Mouse (Mus musculus): Measurements from ENCODE around the gene Maml1. TPM values are rescaled to one million over a fixed set of nuclear protein-coding genes. Genes with fewer than 3 reads are reported as not detected.

Maml1 gene
- polyA plus RNA-seq, 2 experiments: 13.7 to 25.2 TPM

- Histone ChIP-seq H3K27me3 (ENCODE audit: control insufficient read depth, insufficient read depth, low read length) (no peaks in the 10 kb centered on the region), H3K4me1 (ENCODE audit: control insufficient read depth, insufficient read depth, low read length) (peaks cover 17% of the 10 kb centered on the region), H3K4me2 (replicated peaks; ENCODE audit: low read depth, low read length, severe bottlenecking) (peak within 1 kb of the TSS; percentile 65), H3K9ac (ENCODE audit: low read depth, low read length, severe bottlenecking) (peak within 1 kb of the TSS; percentile 94), H3K9me3 (ENCODE audit: control insufficient read depth, low read length) (no peaks in the 10 kb centered on the region), H3K4me3 (replicated peaks; ENCODE audit: low read length) (peak within 1 kb of the TSS; percentile 95), H3K27ac (replicated peaks; ENCODE audit: low read depth, low read length) (peak within 1 kb of the TSS; percentile 96), H3K36me3 (ENCODE audit: control insufficient read depth, insufficient read depth, low read length) (peaks cover 25% of the 10 kb centered on the region)
- 2% methylated on average over 34 of the region's 48 CpGs for WGBS
- TF ChIP-seq POLR2A (IDR thresholded peaks at IDR 0.05; ENCODE audit: borderline replicate concordance, extremely low read depth, insufficient read depth, insufficient read length): peak; percentile 95; the same call in 1 of the 2 replicates
- DNase-seq (ENCODE audit: low spot score) (peak; percentile 75), ATAC-seq (ENCODE audit: low FRiP score, low read depth) (peak; percentile 82)
Observed at GRCm38 (mm10) chr11:50210505-50211151, 81.5 kb downstream of the Maml1 start, which contains the start of the genes Sqstm1 and Mgat4b. Gene Sqstm1, minus strand, starts transcription at chr11:50210827. Gene Mgat4b, plus strand, starts transcription at chr11:50210890.

DNA sequence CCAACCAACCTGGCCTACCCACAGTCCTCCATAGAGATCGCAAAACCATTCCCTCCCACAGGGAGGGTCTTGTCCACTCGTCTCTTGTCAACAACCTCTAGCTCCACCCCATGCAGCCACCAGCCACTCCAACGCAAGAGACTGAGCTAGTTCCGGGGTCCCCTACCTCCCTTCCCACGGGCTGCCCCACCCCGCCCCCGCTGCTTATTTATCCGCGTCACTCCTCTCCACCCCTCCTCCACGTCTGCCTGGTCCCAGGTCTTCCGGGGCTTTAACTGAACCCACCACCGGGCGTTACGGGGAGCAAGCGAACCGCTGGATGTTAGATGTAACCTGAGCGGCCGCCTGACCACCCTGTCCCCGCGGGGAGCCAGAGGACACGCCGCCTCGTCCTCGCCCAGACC lies 82.0 kb downstream of the Maml1 start:
- TF ChIP-seq POLR2A (IDR thresholded peaks at IDR 0.05; ENCODE audit: borderline replicate concordance, extremely low read depth, insufficient read depth, insufficient read length): no peak
- peak; percentile 90 for DNase-seq (ENCODE audit: low spot score)

DNA sequence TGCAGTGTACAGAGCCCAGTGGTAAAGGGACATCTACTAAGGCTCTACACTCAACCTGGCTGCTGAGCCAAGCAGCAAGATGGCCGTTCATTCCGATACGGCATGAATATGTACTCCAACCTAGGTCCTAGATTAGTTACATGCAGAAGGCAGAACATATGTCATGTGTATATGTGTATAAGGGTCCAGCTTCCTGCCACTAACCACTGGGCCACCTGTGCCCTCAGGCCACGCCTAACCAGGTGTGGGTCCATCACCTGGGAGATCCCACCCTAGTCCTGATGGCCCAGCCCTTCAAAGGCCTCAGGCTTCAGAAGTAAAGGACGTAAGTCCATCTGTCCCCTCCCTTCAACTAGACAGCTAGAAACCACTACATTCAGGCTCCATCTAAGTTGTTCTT lies 84.1 kb downstream of the Maml1 start:
- Histone ChIP-seq H3K27ac (replicated peaks; ENCODE audit: low read depth, low read length) (no peak overlapping the region), H3K9ac (ENCODE audit: low read depth, low read length, severe bottlenecking) (no peak overlapping the region), H3K9me3 (ENCODE audit: control insufficient read depth, low read length) (no peaks in the 10 kb centered on the region), H3K4me1 (ENCODE audit: control insufficient read depth, insufficient read depth, low read length) (peaks cover 13% of the 10 kb centered on the region), H3K27me3 (ENCODE audit: control insufficient read depth, insufficient read depth, low read length) (no peaks in the 10 kb centered on the region), H3K36me3 (ENCODE audit: control insufficient read depth, insufficient read depth, low read length) (peaks cover 50% of the 10 kb centered on the region), H3K4me2 (replicated peaks; ENCODE audit: low read depth, low read length, severe bottlenecking) (no peak overlapping the region), H3K4me3 (replicated peaks; ENCODE audit: low read length) (no peak overlapping the region)
- ATAC-seq (ENCODE audit: low FRiP score, low read depth): no peak
- WGBS: 89% methylated on average over 5 of the region's 5 CpGs
- no peak for DNase-seq (ENCODE audit: low spot score)
- no peak for TF ChIP-seq POLR2A (IDR thresholded peaks at IDR 0.05; ENCODE audit: borderline replicate concordance, extremely low read depth, insufficient read depth, insufficient read length)

More for the DNA sequence above, 82.0 kb downstream of the Maml1 start:
- Histone ChIP-seq H3K4me2 (replicated peaks; ENCODE audit: low read depth, low read length, severe bottlenecking) (peak overlapping the region; percentile 65), H3K4me3 (replicated peaks; ENCODE audit: low read length) (peak overlapping the region; percentile 95), H3K9me3 (ENCODE audit: control insufficient read depth, low read length) (no peaks in the 10 kb centered on the region), H3K9ac (ENCODE audit: low read depth, low read length, severe bottlenecking) (peak overlapping the region; percentile 94), H3K27me3 (ENCODE audit: control insufficient read depth, insufficient read depth, low read length) (no peaks in the 10 kb centered on the region), H3K36me3 (ENCODE audit: control insufficient read depth, insufficient read depth, low read length) (peaks cover 30% of the 10 kb centered on the region), H3K4me1 (ENCODE audit: control insufficient read depth, insufficient read depth, low read length) (peaks cover 13% of the 10 kb centered on the region), H3K27ac (replicated peaks; ENCODE audit: low read depth, low read length) (peak overlapping the region; percentile 96)
- WGBS: 0% methylated on average over 23 of the region's 24 CpGs
- peak; percentile 92 for ATAC-seq (ENCODE audit: low FRiP score, low read depth)

DNA sequence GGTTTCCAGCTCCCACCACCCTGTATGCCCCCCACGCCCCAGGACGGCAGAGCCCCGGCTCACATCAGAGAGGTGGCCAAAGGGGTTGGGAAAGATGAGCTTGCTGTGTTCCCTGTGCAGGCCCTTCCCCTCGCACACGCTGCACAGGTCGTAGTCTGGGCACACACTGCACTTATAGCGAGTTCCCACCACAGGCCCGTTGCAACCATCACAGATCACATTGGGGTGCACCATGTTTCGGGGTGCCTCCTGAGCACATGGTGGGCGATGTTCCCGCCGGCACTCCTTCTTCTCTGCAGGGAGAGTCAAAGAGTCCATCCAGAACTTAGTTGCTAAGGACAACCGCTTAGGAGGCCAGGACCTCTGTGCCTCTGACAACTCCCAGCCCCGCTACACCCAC lies 84.8 kb downstream of the Maml1 start:
- no peaks in the 10 kb centered on the region for H3K27me3 ChIP-seq (ENCODE audit: control insufficient read depth, insufficient read depth, low read length)
- H3K4me3 ChIP-seq (replicated peaks; ENCODE audit: low read length): no peak overlapping the region
- H3K4me1 ChIP-seq (ENCODE audit: control insufficient read depth, insufficient read depth, low read length): peaks cover 13% of the 10 kb centered on the region
- TF ChIP-seq POLR2A (IDR thresholded peaks at IDR 0.05; ENCODE audit: borderline replicate concordance, extremely low read depth, insufficient read depth, insufficient read length): no peak
- no peak overlapping the region for H3K4me2 ChIP-seq (replicated peaks; ENCODE audit: low read depth, low read length, severe bottlenecking)
- peaks cover 57% of the 10 kb centered on the region for H3K36me3 ChIP-seq (ENCODE audit: control insufficient read depth, insufficient read depth, low read length)
- H3K9me3 ChIP-seq (ENCODE audit: control insufficient read depth, low read length): no peaks in the 10 kb centered on the region
- no peak overlapping the region for H3K27ac ChIP-seq (replicated peaks; ENCODE audit: low read depth, low read length)
- ATAC-seq (ENCODE audit: low FRiP score, low read depth) (no peak), DNase-seq (ENCODE audit: low spot score) (no peak)
- 97% methylated on average over 14 of the region's 14 CpGs for WGBS
- no peak overlapping the region for H3K9ac ChIP-seq (ENCODE audit: low read depth, low read length, severe bottlenecking)

DNA sequence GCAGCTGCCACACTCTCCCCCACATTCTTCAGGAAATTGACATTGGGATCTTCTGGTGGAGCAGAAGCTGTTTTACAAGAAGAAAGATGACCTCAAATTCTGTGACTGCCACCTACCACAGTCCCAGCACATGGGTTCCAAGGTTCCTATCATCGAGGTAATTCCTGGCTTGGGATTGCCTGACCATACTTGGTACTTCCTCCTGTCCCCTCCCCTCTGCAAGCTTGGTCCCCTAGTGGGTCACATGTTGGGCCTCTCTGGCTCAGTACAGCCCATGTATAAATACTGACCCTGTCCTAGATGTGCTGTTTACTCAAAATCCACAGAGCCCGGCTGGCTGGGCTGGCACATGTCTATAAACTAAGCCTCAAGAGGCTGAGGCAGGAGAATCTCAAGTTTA lies 86.1 kb downstream of the Maml1 start:
- no peak overlapping the region for H3K9ac ChIP-seq (ENCODE audit: low read depth, low read length, severe bottlenecking)
- H3K36me3 ChIP-seq (ENCODE audit: control insufficient read depth, insufficient read depth, low read length): peaks cover 70% of the 10 kb centered on the region
- no peak for TF ChIP-seq POLR2A (IDR thresholded peaks at IDR 0.05; ENCODE audit: borderline replicate concordance, extremely low read depth, insufficient read depth, insufficient read length)
- H3K4me2 ChIP-seq (replicated peaks; ENCODE audit: low read depth, low read length, severe bottlenecking): no peak overlapping the region
- H3K27ac ChIP-seq (replicated peaks; ENCODE audit: low read depth, low read length): no peak overlapping the region
- H3K9me3 ChIP-seq (ENCODE audit: control insufficient read depth, low read length): no peaks in the 10 kb centered on the region
- H3K4me3 ChIP-seq (replicated peaks; ENCODE audit: low read length): no peak overlapping the region
- no peak for DNase-seq (ENCODE audit: low spot score)
- WGBS: 97% methylated on average over 2 of the region's 2 CpGs
- ATAC-seq (ENCODE audit: low FRiP score, low read depth): no peak
- H3K27me3 ChIP-seq (ENCODE audit: control insufficient read depth, insufficient read depth, low read length): no peaks in the 10 kb centered on the region
- peaks cover 10% of the 10 kb centered on the region for H3K4me1 ChIP-seq (ENCODE audit: control insufficient read depth, insufficient read depth, low read length)

Small RNAs within 50 kb of the gene (microRNA-seq; reads per million reads assigned to microRNA genes)
- not detected for gene Mir6919

Other genes with a start within 250 kb of the Maml1 start
- 44.9 and 51.5 TPM in 2 replicates for gene Tbc1d9b, start 160.9 kb downstream of the Maml1 start, polyA plus RNA-seq (2012; rRNA removed)
- gene Tbc1d9b, start 160.9 kb downstream of the Maml1 start, polyA plus RNA-seq (2014; fragmentation: Nextera tagmentation; extraction: Ambion mirVana): 45.2 and 50.5 TPM in 2 replicates
- gene Mrnip, start 117.9 kb downstream of the Maml1 start, polyA plus RNA-seq (2012; rRNA removed): 17.6 and 18.0 TPM in 2 replicates
- gene Mrnip, start 117.9 kb downstream of the Maml1 start, polyA plus RNA-seq (2014; fragmentation: Nextera tagmentation; extraction: Ambion mirVana): 16.8 and 17.2 TPM in 2 replicates
- gene Sqstm1, start 81.5 kb downstream of the Maml1 start, polyA plus RNA-seq (2012; rRNA removed): 112 and 120 TPM in 2 replicates
- 214 and 227 TPM in 2 replicates for gene Sqstm1, start 81.5 kb downstream of the Maml1 start, polyA plus RNA-seq (2014; fragmentation: Nextera tagmentation; extraction: Ambion mirVana)
- 34.5 and 45.3 TPM in 2 replicates for gene Mgat4b, start 81.4 kb downstream of the Maml1 start, polyA plus RNA-seq (2012; rRNA removed)
- gene Mgat4b, start 81.4 kb downstream of the Maml1 start, polyA plus RNA-seq (2014; fragmentation: Nextera tagmentation; extraction: Ambion mirVana): 21.1 and 23.6 TPM in 2 replicates
- gene Ltc4s, start 53.7 kb downstream of the Maml1 start, polyA plus RNA-seq (2012; rRNA removed): 4.0 and 7.1 TPM in 2 replicates
- 2.5 and 3.9 TPM in 2 replicates for gene Ltc4s, start 53.7 kb downstream of the Maml1 start, polyA plus RNA-seq (2014; fragmentation: Nextera tagmentation; extraction: Ambion mirVana)
- 150 and 208 TPM in 2 replicates for gene Canx, start 33.4 kb upstream of the Maml1 start, polyA plus RNA-seq (2012; rRNA removed)
- gene Canx, start 33.4 kb upstream of the Maml1 start, polyA plus RNA-seq (2014; fragmentation: Nextera tagmentation; extraction: Ambion mirVana): 232 and 244 TPM in 2 replicates
- gene Cby3, start 62.2 kb upstream of the Maml1 start, polyA plus RNA-seq (2012; rRNA removed): 0.16 TPM in 1 of 2 replicates, not detected in the other
- gene Cby3, start 62.2 kb upstream of the Maml1 start, polyA plus RNA-seq (2014; fragmentation: Nextera tagmentation; extraction: Ambion mirVana): 0.47 TPM in 1 of 2 replicates, not detected in the other
- gene Hnrnph1, start 84.7 kb upstream of the Maml1 start, polyA plus RNA-seq (2012; rRNA removed): 769 and 778 TPM in 2 replicates
- 453 and 466 TPM in 2 replicates for gene Hnrnph1, start 84.7 kb upstream of the Maml1 start, polyA plus RNA-seq (2014; fragmentation: Nextera tagmentation; extraction: Ambion mirVana)
- 16.5 and 20.3 TPM in 2 replicates for gene Rufy1, start 138.8 kb upstream of the Maml1 start, polyA plus RNA-seq (2012; rRNA removed)
- gene Rufy1, start 138.8 kb upstream of the Maml1 start, polyA plus RNA-seq (2014; fragmentation: Nextera tagmentation; extraction: Ambion mirVana): 24.9 and 26.9 TPM in 2 replicates